Mouse (Mus musculus): ENCODE data around the gene Zbtb16. TPM values are rescaled to one million over a fixed set of nuclear protein-coding genes. Genes with fewer than 3 reads are reported as not detected.
A peak's percentile ranks its signal among the peaks of the same experiment; 100 is the strongest.

Zbtb16 gene
- polyA plus RNA-seq, 1 experiment from 2014 or later, result 6.3 TPM

DNA sequence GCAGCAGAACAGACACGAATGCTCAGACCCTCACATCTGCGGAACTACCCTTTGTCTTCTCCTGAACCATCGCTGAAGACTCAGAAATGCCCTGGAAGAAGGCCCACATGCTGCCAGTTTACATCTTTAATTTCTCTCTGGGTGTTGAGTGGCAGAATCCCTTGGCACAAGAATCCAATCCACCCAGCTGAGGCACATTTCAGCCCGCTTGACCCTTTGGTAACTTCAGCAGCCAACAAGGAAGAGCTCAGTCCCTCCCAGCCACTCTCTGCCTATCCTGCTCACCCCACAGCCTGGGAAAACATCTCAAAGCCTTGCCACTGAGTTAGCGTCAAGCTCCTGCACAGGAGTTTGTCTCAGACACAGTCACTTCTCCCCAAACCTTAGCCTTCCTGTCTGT is 162.2 kb downstream of the Zbtb16 start:
- Histone ChIP-seq H3K4me1 (replicated peaks) (peaks cover 65% of the 10 kb centered on the region), H3K36me3 (no peaks in the 10 kb centered on the region), H3K4me2 (no peak overlapping the region), H3K27me3 (peaks cover 38% of the 10 kb centered on the region), H3K9me3 (no peaks in the 10 kb centered on the region), H3K4me3 (no peak overlapping the region), H3K27ac (peak overlapping the region; percentile 61), H3K9ac (peak overlapping the region; percentile 35; the same call in 1 of the 2 replicates)
- WGBS, result 33% methylated on average over 5 of the region's 5 CpGs
- ATAC-seq (ENCODE audit: low FRiP score), result no peak

DNA sequence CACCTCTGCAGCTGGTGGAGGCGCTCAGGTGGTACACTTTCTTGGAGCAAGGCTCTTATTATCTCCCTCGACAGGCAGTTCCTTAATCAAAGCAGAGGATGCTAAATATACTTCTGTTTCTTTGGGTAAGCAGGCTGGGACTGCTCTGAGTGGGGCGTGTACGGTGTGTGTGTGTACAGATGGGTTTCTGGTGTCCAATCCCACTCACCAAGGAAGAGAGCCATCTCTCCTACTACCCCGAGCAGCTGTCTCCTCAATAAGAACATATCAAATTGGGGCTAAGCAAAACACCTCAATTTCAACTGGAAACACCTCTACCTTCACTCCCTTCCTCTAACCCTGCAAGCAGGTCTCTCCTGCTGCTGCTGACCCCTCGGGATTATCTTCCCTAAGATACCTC is 162.8 kb downstream of the Zbtb16 start:
- H3K36me3 ChIP-seq, result no peaks in the 10 kb centered on the region
- H3K27ac ChIP-seq, result peak overlapping the region; percentile 61
- peaks cover 38% of the 10 kb centered on the region for H3K27me3 ChIP-seq
- no peaks in the 10 kb centered on the region for H3K9me3 ChIP-seq
- H3K9ac ChIP-seq, result peak overlapping the region; percentile 35; the same call in 1 of the 2 replicates
- no peak overlapping the region for H3K4me2 ChIP-seq
- ATAC-seq (ENCODE audit: low FRiP score), result no peak
- 68% methylated on average over 6 of the region's 6 CpGs for WGBS
- no peak overlapping the region for H3K4me3 ChIP-seq
- H3K4me1 ChIP-seq (replicated peaks), result peaks cover 60% of the 10 kb centered on the region

DNA sequence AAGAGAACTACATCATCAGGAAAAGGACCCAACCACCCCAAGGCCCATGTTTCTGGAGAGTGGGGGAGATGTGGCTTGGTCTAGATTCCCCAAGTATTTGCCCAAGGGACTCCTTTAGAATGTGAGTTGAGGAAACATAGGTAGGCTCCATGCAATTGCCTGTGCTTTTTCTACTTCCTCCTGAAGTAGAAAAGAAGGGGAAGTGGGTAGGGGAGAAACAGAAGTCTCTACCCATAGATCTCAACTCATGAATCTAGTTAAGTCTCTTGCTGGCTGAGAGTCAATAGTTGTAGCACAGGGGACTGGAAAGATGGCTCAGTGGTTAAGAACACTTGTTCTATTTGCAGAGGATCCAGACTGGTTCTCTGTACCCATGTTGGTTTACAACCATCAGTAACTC is 164.2 kb downstream of the Zbtb16 start:
- Histone ChIP-seq H3K36me3 (no peaks in the 10 kb centered on the region), H3K9ac (no peak overlapping the region), H3K27ac (no peak overlapping the region), H3K4me2 (no peak overlapping the region), H3K4me3 (no peak overlapping the region), H3K4me1 (replicated peaks) (peaks cover 49% of the 10 kb centered on the region), H3K27me3 (peaks cover 44% of the 10 kb centered on the region), H3K9me3 (no peaks in the 10 kb centered on the region)
- no peak for ATAC-seq (ENCODE audit: low FRiP score)

DNA sequence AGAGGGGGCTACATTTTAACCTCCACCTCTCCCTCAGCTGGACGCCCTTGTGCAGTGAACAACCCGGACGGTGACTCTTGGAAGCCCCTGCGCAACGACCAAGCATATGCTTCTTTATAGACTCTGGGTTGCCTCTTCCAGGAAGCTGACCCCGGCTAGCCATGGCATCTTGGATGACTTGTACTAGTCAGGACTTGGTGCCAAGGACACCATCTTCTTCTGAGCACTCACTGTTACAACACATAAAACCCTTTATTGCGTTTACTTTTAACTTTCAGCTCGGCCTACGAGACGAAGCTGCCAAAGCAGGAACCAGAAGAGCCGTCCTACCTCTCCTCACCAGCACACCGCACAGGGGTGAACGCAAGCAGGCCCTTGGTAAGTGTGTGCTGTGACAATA is 165.9 kb downstream of the Zbtb16 start:
- WGBS, result 91% methylated on average over 13 of the region's 13 CpGs
- Histone ChIP-seq H3K27me3 (peaks cover 40% of the 10 kb centered on the region; the same call in 1 of the 2 replicates), H3K4me3 (no peak overlapping the region), H3K9me3 (no peaks in the 10 kb centered on the region), H3K4me2 (no peak overlapping the region), H3K27ac (0 out of 2 replicates have a peak overlapping the region, but pooled peaks have one; percentile 49), H3K4me1 (replicated peaks) (peaks cover 34% of the 10 kb centered on the region), H3K36me3 (no peaks in the 10 kb centered on the region), H3K9ac (no peak overlapping the region)
- no peak for ATAC-seq (ENCODE audit: low FRiP score)

DNA sequence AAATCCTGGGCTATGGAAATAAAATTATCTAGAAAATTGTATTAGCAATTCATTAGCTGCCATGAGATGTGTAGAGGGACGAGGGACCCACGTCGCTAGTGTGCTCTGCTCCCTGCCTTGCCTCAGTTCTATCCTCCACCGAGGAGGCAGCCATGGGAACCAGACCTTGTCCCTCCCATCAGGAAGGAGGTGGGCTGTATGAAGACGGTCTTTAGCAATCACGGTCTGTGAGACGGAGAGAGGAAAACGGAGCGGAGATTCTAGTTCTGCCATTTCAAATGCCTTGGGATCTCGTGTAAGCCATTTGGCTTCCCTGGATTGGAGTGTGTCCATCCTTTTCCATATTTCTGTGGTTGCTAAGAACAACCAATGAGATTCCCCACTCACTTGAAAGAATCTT is 166.3 kb downstream of the Zbtb16 start:
- no peaks in the 10 kb centered on the region for H3K36me3 ChIP-seq
- ATAC-seq (ENCODE audit: low FRiP score), result no peak
- H3K27me3 ChIP-seq, result peaks cover 38% of the 10 kb centered on the region; the same call in 1 of the 2 replicates
- H3K9me3 ChIP-seq, result no peaks in the 10 kb centered on the region
- no peak overlapping the region for H3K9ac ChIP-seq
- no peak overlapping the region for H3K4me2 ChIP-seq
- no peak overlapping the region for H3K4me3 ChIP-seq
- WGBS, result 66% methylated on average over 10 of the region's 10 CpGs
- H3K4me1 ChIP-seq (replicated peaks), result peaks cover 29% of the 10 kb centered on the region
- 0 out of 2 replicates have a peak overlapping the region, but pooled peaks have one; percentile 49 for H3K27ac ChIP-seq

DNA sequence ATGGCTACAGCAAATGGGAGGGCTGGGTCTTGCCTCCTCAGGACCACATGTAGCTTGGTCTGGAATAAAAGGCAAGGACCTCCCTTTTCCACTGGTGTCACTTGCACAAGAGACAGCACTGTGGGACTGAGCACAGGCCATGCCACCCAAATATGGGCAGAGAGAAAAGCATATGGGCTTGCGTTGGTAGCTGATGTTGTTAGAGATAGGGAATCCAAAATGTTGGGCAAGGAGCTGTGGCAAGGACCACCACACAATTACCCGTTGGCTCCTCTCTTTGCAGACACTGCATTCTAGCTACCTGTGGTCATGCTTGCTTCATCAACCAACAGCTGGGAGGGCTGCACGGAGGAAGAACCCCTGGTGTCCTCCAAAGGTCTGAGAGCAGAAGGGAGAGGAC is 169.3 kb downstream of the Zbtb16 start:
- H3K36me3 ChIP-seq, result no peaks in the 10 kb centered on the region
- no peak overlapping the region for H3K9ac ChIP-seq
- no peak overlapping the region for H3K4me3 ChIP-seq
- H3K4me1 ChIP-seq (replicated peaks), result peaks cover 31% of the 10 kb centered on the region
- ATAC-seq (ENCODE audit: low FRiP score), result no peak
- no peaks in the 10 kb centered on the region for H3K9me3 ChIP-seq
- no peak overlapping the region for H3K27ac ChIP-seq
- peaks cover 23% of the 10 kb centered on the region; the same call in 1 of the 2 replicates for H3K27me3 ChIP-seq
- no peak overlapping the region for H3K4me2 ChIP-seq
- WGBS, result 92% methylated on average over 3 of the region's 3 CpGs

DNA sequence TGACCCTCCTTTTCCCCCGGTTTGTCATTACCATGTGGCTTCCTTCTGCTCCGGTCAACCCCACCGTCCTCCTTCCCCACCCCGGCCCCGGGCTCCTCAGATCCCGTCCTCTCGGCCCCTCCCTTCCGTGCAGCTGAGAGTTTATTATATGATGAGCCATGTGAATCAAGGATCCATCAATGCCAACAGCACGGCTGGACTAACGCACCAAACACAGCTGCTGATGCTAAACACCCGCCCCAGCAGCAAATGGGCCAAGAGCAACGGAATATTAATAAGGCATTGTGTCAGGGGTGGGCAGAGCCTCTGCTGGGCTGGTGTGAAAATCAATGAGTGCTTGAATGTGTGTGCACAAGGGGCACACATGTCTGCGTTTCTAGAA is 173.0 kb downstream of the Zbtb16 start:
- peaks cover 37% of the 10 kb centered on the region for H3K4me1 ChIP-seq (replicated peaks)
- WGBS, result 10% methylated on average over 13 of the region's 13 CpGs
- peak overlapping the region; percentile 81 for H3K27ac ChIP-seq
- peaks cover 15% of the 10 kb centered on the region; the same call in 1 of the 2 replicates for H3K27me3 ChIP-seq
- peak; percentile 53 for ATAC-seq (ENCODE audit: low FRiP score)
- 0 out of 2 replicates have a peak overlapping the region, but pooled peaks have one; percentile 24 for H3K9ac ChIP-seq
- peaks cover 5% of the 10 kb centered on the region for H3K36me3 ChIP-seq
- peak overlapping the region; percentile 40 for H3K4me2 ChIP-seq
- no peak overlapping the region for H3K4me3 ChIP-seq
- H3K9me3 ChIP-seq, result no peaks in the 10 kb centered on the region; the same call in 1 of the 2 replicates

DNA sequence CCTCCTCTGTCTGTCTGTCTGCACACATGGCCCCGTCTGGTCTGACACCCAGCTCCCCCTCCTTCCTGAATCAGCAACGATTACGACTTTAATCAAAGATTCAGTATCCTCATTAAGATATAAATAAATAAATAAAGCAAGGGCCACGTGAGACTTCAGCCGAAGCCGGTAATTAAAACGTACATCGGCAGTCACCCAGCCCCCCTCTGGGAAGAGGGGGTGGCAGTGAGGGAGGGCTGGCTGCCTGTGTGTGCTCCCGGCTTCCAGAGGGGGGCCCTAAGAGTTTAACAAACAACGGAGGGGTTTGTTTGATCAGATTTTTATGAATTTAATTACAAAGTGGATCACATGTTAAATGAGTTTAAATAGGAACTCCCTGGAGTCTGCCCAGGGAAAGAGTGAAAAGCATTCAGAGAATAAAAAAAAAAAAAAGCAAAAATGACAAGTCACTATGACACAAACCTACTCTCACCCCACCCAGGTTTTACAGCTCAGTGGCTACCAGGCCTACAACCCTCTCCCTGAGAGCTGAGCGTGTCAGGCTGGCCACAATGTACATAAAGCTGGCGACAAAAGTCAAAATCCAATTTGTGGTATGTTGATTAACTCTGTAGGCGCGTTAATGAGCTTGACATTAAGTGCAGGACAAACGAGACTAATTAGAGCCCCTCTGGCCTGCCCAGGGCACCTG is 173.5 kb downstream of the Zbtb16 start:
- Histone ChIP-seq H3K4me3 (no peak overlapping the region), H3K36me3 (peaks cover 5% of the 10 kb centered on the region), H3K9me3 (no peaks in the 10 kb centered on the region; the same call in 1 of the 2 replicates), H3K4me2 (peak overlapping the region; percentile 40), H3K27me3 (peaks cover 14% of the 10 kb centered on the region; the same call in 1 of the 2 replicates), H3K4me1 (replicated peaks) (peaks cover 37% of the 10 kb centered on the region), H3K9ac (0 out of 2 replicates have a peak overlapping the region, but pooled peaks have one; percentile 29), H3K27ac (peak overlapping the region; percentile 81)
- peak; percentile 19; the same call in 1 of the 2 replicates for ATAC-seq (ENCODE audit: low FRiP score)
- 15% methylated on average over 15 of the region's 15 CpGs for whole genome bisulfite sequencing

DNA sequence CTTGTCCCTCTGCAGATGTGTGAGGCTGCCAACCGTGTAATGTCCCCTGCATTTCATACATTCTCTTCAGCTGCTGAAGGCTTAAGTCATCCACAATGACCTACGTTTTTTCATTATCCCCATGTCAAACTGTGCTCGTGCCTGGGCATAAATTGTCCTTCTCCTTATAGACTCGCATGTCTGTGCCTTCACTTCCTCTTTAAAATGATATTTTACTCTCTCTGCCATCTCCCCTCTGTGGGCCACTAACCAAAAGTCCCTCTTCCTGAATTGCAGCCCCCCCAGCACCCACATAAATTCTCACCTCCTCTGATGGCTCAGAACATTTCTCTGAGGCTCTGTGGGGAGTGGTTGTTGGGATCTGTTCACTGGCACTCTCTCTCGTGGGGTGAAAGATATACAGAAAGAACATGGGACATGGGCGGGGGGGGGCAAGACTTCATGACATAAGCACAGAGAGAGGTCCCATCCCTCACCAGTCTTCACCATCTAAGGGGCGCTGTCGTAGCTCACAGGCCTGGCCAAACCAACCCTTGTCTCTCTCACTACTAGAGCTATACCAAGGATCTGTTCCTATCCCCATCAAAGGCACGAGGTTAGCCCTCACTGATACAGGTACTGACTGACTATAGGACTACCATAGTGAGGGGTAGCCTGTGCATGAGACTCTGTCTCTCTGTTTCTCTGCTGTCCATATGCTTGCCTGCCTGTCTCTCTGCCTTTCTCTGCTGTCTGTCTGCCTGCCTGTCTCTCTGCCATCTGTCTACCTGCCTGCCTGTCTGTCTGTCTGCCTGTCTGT is 174.6 kb downstream of the Zbtb16 start:
- 47% methylated on average over 9 of the region's 9 CpGs for WGBS
- H3K4me2 ChIP-seq, result no peak overlapping the region
- peaks cover 39% of the 10 kb centered on the region for H3K4me1 ChIP-seq (replicated peaks)
- H3K9me3 ChIP-seq, result no peaks in the 10 kb centered on the region; the same call in 1 of the 2 replicates
- ATAC-seq (ENCODE audit: low FRiP score), result no peak
- H3K4me3 ChIP-seq, result no peak overlapping the region
- H3K27ac ChIP-seq, result peak overlapping the region; percentile 81
- peaks cover 5% of the 10 kb centered on the region for H3K36me3 ChIP-seq
- H3K9ac ChIP-seq, result no peak overlapping the region
- H3K27me3 ChIP-seq, result peaks cover 13% of the 10 kb centered on the region; the same call in 1 of the 2 replicates

DNA sequence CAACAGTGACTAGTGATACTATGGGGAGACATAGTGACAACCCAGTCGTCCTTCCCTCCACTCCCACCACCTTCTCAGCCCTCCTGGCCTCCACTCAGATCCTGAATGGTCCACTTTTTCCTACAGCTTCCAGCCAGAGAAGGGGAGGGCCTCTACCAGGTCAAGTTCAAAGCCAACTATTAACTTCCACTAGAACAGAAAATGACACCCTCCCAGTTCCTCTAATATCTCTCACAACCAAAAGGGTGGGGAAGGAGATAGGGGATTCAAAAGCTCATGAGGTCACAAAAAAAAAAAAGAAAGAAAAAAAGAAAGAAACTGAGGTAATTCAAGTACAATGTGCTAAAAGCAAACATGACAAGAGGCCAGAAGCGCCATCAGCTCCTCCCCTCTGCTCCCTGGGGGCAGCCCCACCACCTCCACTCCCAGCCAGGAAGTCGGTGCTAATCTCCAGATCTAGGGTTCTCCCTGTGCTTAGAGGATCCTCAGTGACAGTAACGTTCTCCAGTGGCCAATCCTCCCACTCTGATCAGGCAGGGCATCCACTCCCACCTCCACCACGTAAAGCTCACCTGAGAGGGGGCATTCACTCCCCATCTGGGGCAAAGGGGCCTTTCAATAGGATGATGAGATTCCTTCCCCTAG is 180.4 kb downstream of the Zbtb16 start:
- no peak overlapping the region for H3K27ac ChIP-seq
- H3K9ac ChIP-seq, result no peak overlapping the region
- 30% methylated on average over 5 of the region's 5 CpGs for WGBS
- peaks cover 17% of the 10 kb centered on the region for H3K27me3 ChIP-seq
- ATAC-seq (ENCODE audit: low FRiP score), result no peak
- no peak overlapping the region for H3K4me3 ChIP-seq
- H3K36me3 ChIP-seq, result peaks cover 5% of the 10 kb centered on the region
- H3K9me3 ChIP-seq, result no peaks in the 10 kb centered on the region; the same call in 1 of the 2 replicates
- H3K4me2 ChIP-seq, result no peak overlapping the region
- peaks cover 12% of the 10 kb centered on the region for H3K4me1 ChIP-seq (replicated peaks)

DNA sequence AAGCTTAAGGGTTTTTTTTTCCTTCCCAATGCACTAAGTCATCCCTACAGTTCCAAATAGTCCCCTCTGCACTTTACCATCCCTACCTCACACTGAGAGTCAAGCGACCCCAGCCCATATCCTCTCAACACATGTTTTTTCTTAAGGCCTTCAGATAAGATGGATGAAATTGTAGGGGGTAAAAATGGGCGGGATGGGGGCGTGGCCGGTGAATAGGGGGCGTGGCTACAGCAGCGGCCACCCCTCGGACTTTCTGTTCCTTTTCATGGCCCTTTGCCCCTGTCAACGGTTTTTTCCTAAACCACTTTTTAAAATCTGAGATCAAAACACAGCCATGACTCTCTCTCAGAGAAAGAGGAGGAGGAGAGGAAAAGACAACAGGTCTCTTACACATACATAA is 181.3 kb downstream of the Zbtb16 start:
- 8% methylated on average over 8 of the region's 8 CpGs for WGBS
- no peak for ATAC-seq (ENCODE audit: low FRiP score)
- no peak overlapping the region for H3K4me3 ChIP-seq
- no peak overlapping the region for H3K9ac ChIP-seq
- H3K27ac ChIP-seq, result no peak overlapping the region
- no peaks in the 10 kb centered on the region; the same call in 1 of the 2 replicates for H3K9me3 ChIP-seq
- peaks cover 20% of the 10 kb centered on the region for H3K27me3 ChIP-seq
- H3K36me3 ChIP-seq, result peaks cover 5% of the 10 kb centered on the region
- peaks cover 17% of the 10 kb centered on the region for H3K4me1 ChIP-seq (replicated peaks)
- H3K4me2 ChIP-seq, result no peak overlapping the region

All from hindbrain, embryonic 13.5 days (tissue).